Mouse (Mus musculus): Measurements from ENCODE around the gene Lrwd1. TPM values are rescaled to one million over a fixed set of nuclear protein-coding genes. Genes with fewer than 3 reads are reported as not detected.

The Lrwd1 gene
- total and polyA plus RNA-seq, 3 experiments: 16.6 to 92.6 (median 43.3) TPM

- no peak for ATAC-seq (ENCODE audit: extremely low read depth, insufficient number of reproducible peaks, low FRiP score, poor library complexity, severe bottlenecking)
- DNase-seq (ENCODE audit: low spot score): no peak
- TF ChIP-seq TAL1 (conservative IDR thresholded peaks at IDR 0.05; ENCODE audit: low read depth, low read length) (no peak), POLR2AphosphoS5 (IDR thresholded peaks at IDR 0.05; ENCODE audit: insufficient replicate concordance, low read depth, low read length) (no peak), GATA2 (IDR thresholded peaks at IDR 0.05; ENCODE audit: borderline replicate concordance, low read depth, low read length) (no peak), CTCF (IDR thresholded peaks at IDR 0.05; ENCODE audit: low read depth, low read length) (peak; percentile 75), GATA1 (IDR thresholded peaks at IDR 0.05; ENCODE audit: borderline replicate concordance, low read length) (no peak)
- Histone ChIP-seq H3K36me3 (replicated peaks) (no peaks in the 10 kb centered on the region), H3K9me3 (replicated peaks) (peaks cover 4% of the 10 kb centered on the region), H3K4me1 (ENCODE audit: insufficient read depth, low read depth, low read length) (peaks cover 19% of the 10 kb centered on the region), H3K4me3 (ENCODE audit: low read depth, low read length) (no peak overlapping the region), H3K27me3 (ENCODE audit: insufficient read depth, low read length) (peaks cover 56% of the 10 kb centered on the region)
These were observed 31.4 kb downstream of the Lrwd1 start for GRCm38 (mm10) chr5:136104511-136104910.

GRCm38 (mm10) chr5:136102099-136102820 is 33.6 kb downstream of the Lrwd1 start:
- Histone ChIP-seq H3K27me3 (ENCODE audit: insufficient read depth, low read length) (peaks cover 51% of the 10 kb centered on the region), H3K4me1 (ENCODE audit: insufficient read depth, low read depth, low read length) (peaks cover 18% of the 10 kb centered on the region), H3K9me3 (replicated peaks) (peaks cover 4% of the 10 kb centered on the region), H3K4me3 (ENCODE audit: low read depth, low read length) (peak overlapping the region; percentile 62; the same call in 1 of the 2 replicates), H3K36me3 (replicated peaks) (no peaks in the 10 kb centered on the region)
- peak; percentile 61 for DNase-seq (ENCODE audit: low spot score)
- ATAC-seq (ENCODE audit: extremely low read depth, insufficient number of reproducible peaks, low FRiP score, poor library complexity, severe bottlenecking): peak; percentile 45; the same call in 1 of the 2 replicates
- TF ChIP-seq CTCF (IDR thresholded peaks at IDR 0.05; ENCODE audit: low read depth, low read length) (peak; percentile 79), TAL1 (conservative IDR thresholded peaks at IDR 0.05; ENCODE audit: low read depth, low read length) (no peak)

GRCm38 (mm10) chr5:136098536-136098935 is 37.3 kb downstream of the Lrwd1 start:
- peaks cover 37% of the 10 kb centered on the region for H3K27me3 ChIP-seq (ENCODE audit: insufficient read depth, low read length)
- ATAC-seq (ENCODE audit: extremely low read depth, insufficient number of reproducible peaks, low FRiP score, poor library complexity, severe bottlenecking): no peak
- H3K4me3 ChIP-seq (ENCODE audit: low read depth, low read length): no peak overlapping the region
- H3K4me1 ChIP-seq (ENCODE audit: insufficient read depth, low read depth, low read length): peaks cover 18% of the 10 kb centered on the region
- H3K36me3 ChIP-seq (replicated peaks): no peaks in the 10 kb centered on the region
- no peaks in the 10 kb centered on the region for H3K9me3 ChIP-seq (replicated peaks)
- TF ChIP-seq POLR2AphosphoS5 (IDR thresholded peaks at IDR 0.05; ENCODE audit: insufficient replicate concordance, low read depth, low read length) (no peak), CTCF (IDR thresholded peaks at IDR 0.05; ENCODE audit: low read depth, low read length) (no peak), GATA2 (IDR thresholded peaks at IDR 0.05; ENCODE audit: borderline replicate concordance, low read depth, low read length) (no peak), GATA1 (IDR thresholded peaks at IDR 0.05; ENCODE audit: borderline replicate concordance, low read length) (no peak), TAL1 (conservative IDR thresholded peaks at IDR 0.05; ENCODE audit: low read depth, low read length) (no peak)
- no peak for DNase-seq (ENCODE audit: low spot score)

GRCm38 (mm10) chr5:136095089-136095488 is 40.8 kb downstream of the Lrwd1 start:
- Histone ChIP-seq H3K9me3 (replicated peaks) (no peaks in the 10 kb centered on the region), H3K4me1 (ENCODE audit: insufficient read depth, low read depth, low read length) (0 out of 2 replicates have a peak, but pooled peaks cover 3% of the 10 kb centered on the region), H3K27me3 (ENCODE audit: insufficient read depth, low read length) (peaks cover 40% of the 10 kb centered on the region), H3K4me3 (ENCODE audit: low read depth, low read length) (no peak overlapping the region), H3K36me3 (replicated peaks) (no peaks in the 10 kb centered on the region)
- ATAC-seq (ENCODE audit: extremely low read depth, insufficient number of reproducible peaks, low FRiP score, poor library complexity, severe bottlenecking): no peak
- DNase-seq (ENCODE audit: low spot score): no peak
- TF ChIP-seq GATA2 (IDR thresholded peaks at IDR 0.05; ENCODE audit: borderline replicate concordance, low read depth, low read length) (no peak), POLR2AphosphoS5 (IDR thresholded peaks at IDR 0.05; ENCODE audit: insufficient replicate concordance, low read depth, low read length) (no peak), TAL1 (conservative IDR thresholded peaks at IDR 0.05; ENCODE audit: low read depth, low read length) (no peak), GATA1 (IDR thresholded peaks at IDR 0.05; ENCODE audit: borderline replicate concordance, low read length) (no peak), CTCF (IDR thresholded peaks at IDR 0.05; ENCODE audit: low read depth, low read length) (no peak)

DNA sequence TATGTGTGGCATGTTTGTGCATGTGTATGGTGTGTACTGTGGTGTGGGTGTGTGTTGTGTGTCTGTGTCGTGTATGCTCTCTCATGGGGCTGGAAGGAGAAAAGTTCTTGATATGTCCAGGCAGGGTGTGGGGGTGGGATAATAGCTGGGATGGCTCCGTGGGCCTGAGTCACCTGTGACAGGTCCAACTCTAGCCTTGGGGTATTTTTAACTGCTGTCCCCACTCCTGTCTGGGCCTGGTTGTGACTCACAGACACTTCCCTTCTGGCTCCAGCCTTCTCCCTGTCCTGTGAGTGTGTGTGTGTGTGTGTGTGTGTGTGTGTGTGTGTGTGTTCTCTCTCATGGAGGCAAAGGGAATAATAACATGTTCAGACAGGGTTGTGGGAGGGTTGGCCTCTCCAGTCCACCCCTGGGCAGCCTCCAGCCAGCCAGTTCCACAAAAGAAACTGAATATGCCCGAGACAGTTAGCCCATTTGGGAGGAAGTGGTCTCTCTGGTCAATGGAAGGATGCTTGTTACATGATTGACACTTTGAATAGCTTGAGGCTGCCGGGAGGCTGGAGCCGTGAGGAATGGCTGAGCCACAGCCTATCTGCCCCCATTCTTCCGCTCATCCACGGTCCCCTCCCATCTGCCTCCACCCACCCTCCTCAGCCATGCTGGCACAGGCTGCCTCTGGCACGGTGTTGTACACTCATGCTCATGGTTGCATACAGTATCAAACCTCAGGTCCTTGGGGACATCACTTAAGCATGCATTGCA is 41.4 kb downstream of the Lrwd1 start:
- Histone ChIP-seq H3K9me3 (replicated peaks) (no peaks in the 10 kb centered on the region), H3K27me3 (ENCODE audit: insufficient read depth, low read length) (peaks cover 37% of the 10 kb centered on the region), H3K4me1 (ENCODE audit: insufficient read depth, low read depth, low read length) (0 out of 2 replicates have a peak, but pooled peaks cover 3% of the 10 kb centered on the region), H3K4me3 (ENCODE audit: low read depth, low read length) (no peak overlapping the region), H3K36me3 (replicated peaks) (no peaks in the 10 kb centered on the region)
- TF ChIP-seq CTCF (IDR thresholded peaks at IDR 0.05; ENCODE audit: low read depth, low read length): no peak
- no peak for TF ChIP-seq GATA2 (IDR thresholded peaks at IDR 0.05; ENCODE audit: borderline replicate concordance, low read depth, low read length)
- no peak for TF ChIP-seq GATA1 (IDR thresholded peaks at IDR 0.05; ENCODE audit: borderline replicate concordance, low read length)
- DNase-seq (ENCODE audit: low spot score) (no peak), ATAC-seq (ENCODE audit: extremely low read depth, insufficient number of reproducible peaks, low FRiP score, poor library complexity, severe bottlenecking) (no peak)

DNA sequence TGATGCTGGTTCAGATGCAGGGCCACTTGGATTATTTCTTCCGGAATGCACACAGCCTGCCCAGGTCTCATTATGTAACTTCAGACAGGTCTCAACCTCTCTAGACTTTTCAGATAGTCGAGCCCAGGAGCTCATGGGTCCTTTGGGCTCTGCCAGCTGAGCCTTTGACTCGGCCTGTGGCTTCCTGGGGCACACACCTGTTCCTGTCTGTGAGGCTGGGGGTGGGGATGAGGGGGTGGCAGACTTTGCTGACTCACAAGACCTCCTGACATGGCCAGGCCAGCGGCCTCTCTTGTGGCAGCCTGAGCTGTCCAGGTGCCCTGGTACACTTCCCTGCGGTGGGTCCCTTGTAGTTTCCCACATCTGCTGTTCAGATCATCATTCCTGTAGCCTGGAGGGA is 43.9 kb downstream of the Lrwd1 start:
- Histone ChIP-seq H3K4me1 (ENCODE audit: insufficient read depth, low read depth, low read length) (no peaks in the 10 kb centered on the region), H3K27me3 (ENCODE audit: insufficient read depth, low read length) (peaks cover 38% of the 10 kb centered on the region), H3K4me3 (ENCODE audit: low read depth, low read length) (no peak overlapping the region), H3K9me3 (replicated peaks) (no peaks in the 10 kb centered on the region), H3K36me3 (replicated peaks) (no peaks in the 10 kb centered on the region)
- DNase-seq (ENCODE audit: low spot score): no peak
- no peak for TF ChIP-seq TAL1 (conservative IDR thresholded peaks at IDR 0.05; ENCODE audit: low read depth, low read length)
- no peak for TF ChIP-seq CTCF (IDR thresholded peaks at IDR 0.05; ENCODE audit: low read depth, low read length)
- TF ChIP-seq GATA2 (IDR thresholded peaks at IDR 0.05; ENCODE audit: borderline replicate concordance, low read depth, low read length): no peak
- no peak for TF ChIP-seq GATA1 (IDR thresholded peaks at IDR 0.05; ENCODE audit: borderline replicate concordance, low read length)
- no peak for TF ChIP-seq POLR2AphosphoS5 (IDR thresholded peaks at IDR 0.05; ENCODE audit: insufficient replicate concordance, low read depth, low read length)
- no peak for ATAC-seq (ENCODE audit: extremely low read depth, insufficient number of reproducible peaks, low FRiP score, poor library complexity, severe bottlenecking)
